Mouse (Mus musculus) E14TG2a.4 (cell line): ENCODE results near the gene Ppfia2.

ENCODE experiments used
- CTCF ChIP-seq: conservative IDR thresholded peaks from 2 replicates; pipeline ENCODE4 v1.5.1; 2014; ENCODE audit warnings: low read length
- NANOG ChIP-seq: IDR thresholded peaks from 2 replicates; pipeline ENCODE4 v1.6.1; 2014; ENCODE audit warnings: borderline replicate concordance, low read length, mixed read lengths
- POU5F1 ChIP-seq: IDR thresholded peaks from 2 replicates; pipeline ENCODE4 v1.6.1; 2014; ENCODE audit warnings: low read length, borderline replicate concordance

GRCm38 (mm10) chr10:106652276-106652675 is 182.1 kb downstream of the Ppfia2 start:
- TF ChIP-seq CTCF (no peak), NANOG (no peak), POU5F1 (no peak)
